Mouse (Mus musculus) cerebellum, postnatal 4 days (tissue): ENCODE results near the gene Nubp2.
A peak's percentile ranks its signal among the peaks of the same experiment; 100 is the strongest.

Source experiments
- DNase-seq, 2 experiments: peaks; one replicate each; pipeline ENCODE4 v3.0.0; 2022; ENCODE audit warnings: low spot score in 2 of 2, mixed read lengths in 1 of 2

The Nubp2 gene

GRCm38 (mm10) chr17:24861785-24862184 is 24.4 kb downstream of the Nubp2 start:
- DNase-seq, result no peak

GRCm38 (mm10) chr17:24860076-24860475 is 26.1 kb downstream of the Nubp2 start:
- DNase-seq, result no peak

- peak; percentile 18 to 25 for DNase-seq
Measured at GRCm38 (mm10) chr17:24858967-24859366, 27.2 kb downstream of the Nubp2 start.

- peak in 1 of 2 experiments; percentile 14 for DNase-seq
Measured at GRCm38 (mm10) chr17:24857831-24858470, 28.2 kb downstream of the Nubp2 start.

- DNase-seq, result peak in 1 of 2 experiments; percentile 6
Measured at GRCm38 (mm10) chr17:24856589-24856988, 29.6 kb downstream of the Nubp2 start.

- DNase-seq, result peak in 1 of 2 experiments; percentile 12
Measured at GRCm38 (mm10) chr17:24855838-24856464, 30.2 kb downstream of the Nubp2 start.

GRCm38 (mm10) chr17:24851381-24852125 is 34.6 kb downstream of the Nubp2 start:
- DNase-seq, result no peak

- no peak for DNase-seq
Measured at GRCm38 (mm10) chr17:24850773-24851127, 35.4 kb downstream of the Nubp2 start.

- DNase-seq, result peak; percentile 75 to 91
Measured at GRCm38 (mm10) chr17:24850065-24850772, 35.9 kb downstream of the Nubp2 start, which contains the start of gene Fahd1. Fahd1 (minus strand) TSS chr17:24850364.

GRCm38 (mm10) chr17:24849733-24850064 is 36.5 kb downstream of the Nubp2 start:
- no peak for DNase-seq

- DNase-seq, result no peak
Measured at GRCm38 (mm10) chr17:24848600-24849031, 37.5 kb downstream of the Nubp2 start.

- no peak for DNase-seq
Measured at GRCm38 (mm10) chr17:24847386-24847785, 38.8 kb downstream of the Nubp2 start.

GRCm38 (mm10) chr17:24844525-24844924 is 41.6 kb downstream of the Nubp2 start:
- DNase-seq, result no peak

GRCm38 (mm10) chr17:24842631-24843030 is 43.5 kb downstream of the Nubp2 start:
- DNase-seq, result no peak

GRCm38 (mm10) chr17:24841133-24841532 is 45.0 kb downstream of the Nubp2 start:
- no peak for DNase-seq

GRCm38 (mm10) chr17:24840341-24840740 is 45.8 kb downstream of the Nubp2 start:
- DNase-seq, result no peak

- DNase-seq, result no peak
Measured at GRCm38 (mm10) chr17:24839842-24840241, 46.3 kb downstream of the Nubp2 start, which contains the start of gene Hagh. Hagh (plus strand) TSS chr17:24840143.
